Mouse (Mus musculus): ENCODE measurements around the gene Smyd3. TPM values are rescaled to one million over a fixed set of nuclear protein-coding genes. Genes with fewer than 3 reads are reported as not detected.

Gene Smyd3
- total and polyA plus RNA-seq, 3 experiments = 3.5 to 19.4 (median 17.1) TPM

DNA sequence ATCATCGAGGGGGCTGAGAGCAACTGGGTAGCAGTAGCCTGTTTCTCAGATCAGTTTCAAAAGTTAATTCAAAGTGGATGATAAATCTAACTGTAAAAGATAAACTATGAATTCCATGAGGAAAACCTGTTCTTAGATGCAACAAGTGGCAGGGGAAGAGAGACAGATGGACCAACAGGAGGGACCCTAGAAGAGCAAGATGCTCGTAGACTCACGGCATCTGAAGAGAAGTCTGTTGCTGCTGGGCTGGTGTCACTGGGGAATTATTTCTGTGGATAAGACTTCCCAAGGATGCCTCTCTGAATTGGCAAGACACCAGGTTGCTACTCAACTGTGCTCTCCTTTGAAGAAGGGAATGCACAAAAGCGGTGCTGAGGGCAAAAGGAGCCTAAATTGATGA is 333.2 kb downstream of the Smyd3 start:
- no peaks in the 10 kb centered on the region for H3K4me1 ChIP-seq (ENCODE audit: insufficient read depth, low read depth, low read length)
- no peak for ATAC-seq (ENCODE audit: extremely low read depth, insufficient number of reproducible peaks, low FRiP score, poor library complexity, severe bottlenecking)
- H3K4me3 ChIP-seq (ENCODE audit: low read depth, low read length) = no peak overlapping the region
- DNase-seq (ENCODE audit: low spot score) = no peak
- no peaks in the 10 kb centered on the region for H3K9me3 ChIP-seq (replicated peaks)
- no peaks in the 10 kb centered on the region for H3K27me3 ChIP-seq (ENCODE audit: insufficient read depth, low read length)
- no peaks in the 10 kb centered on the region for H3K36me3 ChIP-seq (replicated peaks)
- no peak for TF ChIP-seq GATA1 (IDR thresholded peaks at IDR 0.05; ENCODE audit: borderline replicate concordance, low read length)
- TF ChIP-seq POLR2AphosphoS5 (IDR thresholded peaks at IDR 0.05; ENCODE audit: insufficient replicate concordance, low read depth, low read length) = no peak
- no peak for TF ChIP-seq CTCF (IDR thresholded peaks at IDR 0.05; ENCODE audit: low read depth, low read length)
- TF ChIP-seq TAL1 (conservative IDR thresholded peaks at IDR 0.05; ENCODE audit: low read depth, low read length) = no peak
- no peak for TF ChIP-seq GATA2 (IDR thresholded peaks at IDR 0.05; ENCODE audit: borderline replicate concordance, low read depth, low read length)

DNA sequence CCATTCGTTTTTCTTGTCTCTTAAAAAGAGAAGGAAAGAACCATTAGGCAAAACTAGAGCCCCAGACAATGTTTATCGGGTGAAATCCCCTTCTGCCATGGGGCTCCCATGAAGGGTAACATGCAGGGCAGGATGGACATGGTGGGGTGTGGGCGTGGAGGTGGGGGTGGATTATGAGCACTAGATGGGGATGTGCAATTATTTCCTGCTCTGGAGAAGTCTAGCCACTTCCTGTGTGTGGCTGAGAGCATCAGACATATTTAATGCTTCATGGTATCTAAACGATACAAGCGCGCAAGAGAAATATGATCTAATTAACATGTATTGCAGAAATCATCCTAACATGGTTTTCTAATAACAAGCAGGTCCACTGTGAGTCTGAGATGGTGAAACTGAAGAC is 334.3 kb downstream of the Smyd3 start:
- Histone ChIP-seq H3K27me3 (ENCODE audit: insufficient read depth, low read length) (no peaks in the 10 kb centered on the region), H3K4me1 (ENCODE audit: insufficient read depth, low read depth, low read length) (no peaks in the 10 kb centered on the region), H3K4me3 (ENCODE audit: low read depth, low read length) (no peak overlapping the region), H3K9me3 (replicated peaks) (no peaks in the 10 kb centered on the region), H3K36me3 (replicated peaks) (no peaks in the 10 kb centered on the region)
- no peak for TF ChIP-seq TAL1 (conservative IDR thresholded peaks at IDR 0.05; ENCODE audit: low read depth, low read length)
- DNase-seq (ENCODE audit: low spot score) (no peak), ATAC-seq (ENCODE audit: extremely low read depth, insufficient number of reproducible peaks, low FRiP score, poor library complexity, severe bottlenecking) (no peak)

DNA sequence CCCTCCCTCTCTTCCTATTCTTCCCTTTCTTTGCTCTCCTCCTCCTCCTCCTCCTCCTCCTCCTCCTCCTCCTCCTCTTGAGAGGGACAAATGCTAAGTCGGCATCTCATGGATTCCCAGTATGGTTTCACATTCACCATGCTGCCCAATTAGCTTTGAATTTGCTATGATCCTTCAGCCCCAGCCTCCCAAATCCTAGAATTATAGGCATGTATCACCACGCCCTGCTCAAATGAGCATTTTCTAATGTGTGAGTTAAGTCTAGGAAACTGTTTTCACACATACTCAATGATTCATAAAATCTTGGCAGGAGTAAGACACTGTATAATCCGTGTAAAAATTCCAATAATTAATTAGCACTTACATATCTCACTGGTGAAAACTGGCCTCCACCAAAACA is 337.3 kb downstream of the Smyd3 start:
- no peaks in the 10 kb centered on the region for H3K27me3 ChIP-seq (ENCODE audit: insufficient read depth, low read length)
- H3K4me1 ChIP-seq (ENCODE audit: insufficient read depth, low read depth, low read length) = no peaks in the 10 kb centered on the region
- no peaks in the 10 kb centered on the region for H3K36me3 ChIP-seq (replicated peaks)
- ATAC-seq (ENCODE audit: extremely low read depth, insufficient number of reproducible peaks, low FRiP score, poor library complexity, severe bottlenecking) = no peak
- H3K4me3 ChIP-seq (ENCODE audit: low read depth, low read length) = no peak overlapping the region
- no peaks in the 10 kb centered on the region for H3K9me3 ChIP-seq (replicated peaks)
- no peak for DNase-seq (ENCODE audit: low spot score)
- no peak for TF ChIP-seq GATA2 (IDR thresholded peaks at IDR 0.05; ENCODE audit: borderline replicate concordance, low read depth, low read length)
- TF ChIP-seq POLR2AphosphoS5 (IDR thresholded peaks at IDR 0.05; ENCODE audit: insufficient replicate concordance, low read depth, low read length) = no peak
- no peak for TF ChIP-seq GATA1 (IDR thresholded peaks at IDR 0.05; ENCODE audit: borderline replicate concordance, low read length)
- no peak for TF ChIP-seq CTCF (IDR thresholded peaks at IDR 0.05; ENCODE audit: low read depth, low read length)
- TF ChIP-seq TAL1 (conservative IDR thresholded peaks at IDR 0.05; ENCODE audit: low read depth, low read length) = no peak

DNA sequence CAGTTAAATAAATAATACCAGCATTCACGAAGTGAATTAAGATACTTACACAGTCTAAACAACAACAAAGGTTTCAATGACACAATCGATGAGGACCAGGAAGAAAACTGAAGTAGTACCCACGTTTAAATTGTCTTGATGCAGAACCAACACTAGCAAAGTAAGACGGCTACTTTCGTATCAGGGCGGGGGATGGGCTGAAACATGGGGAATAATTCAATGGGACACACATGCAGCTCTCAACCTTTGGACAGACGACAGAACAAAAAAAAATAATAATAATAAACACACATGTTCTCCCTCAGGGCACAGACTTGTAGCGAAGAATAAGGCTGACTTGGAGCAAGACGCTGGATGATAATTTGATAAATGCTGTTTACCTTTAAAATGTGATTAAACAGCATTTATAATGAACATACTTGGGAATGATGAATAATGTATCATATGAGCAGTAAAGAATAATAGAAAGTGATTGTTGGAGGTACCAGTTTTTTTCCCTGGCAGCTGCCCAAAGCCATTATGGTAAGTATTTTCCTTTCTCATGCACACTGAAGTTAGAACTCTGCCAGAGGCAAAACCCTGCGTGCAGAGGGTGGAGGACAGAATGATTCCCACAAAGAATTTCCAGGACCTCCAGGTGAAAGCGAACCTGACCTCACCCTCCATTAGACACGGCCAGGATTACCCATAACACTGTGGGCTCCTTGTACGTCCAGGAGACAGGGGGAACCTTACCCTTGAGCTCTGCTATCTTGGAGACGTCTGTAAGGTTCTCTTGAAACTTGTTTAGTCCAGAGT is 340.8 kb downstream of the Smyd3 start:
- peaks cover 4% of the 10 kb centered on the region for H3K4me1 ChIP-seq (ENCODE audit: insufficient read depth, low read depth, low read length)
- no peak for DNase-seq (ENCODE audit: low spot score)
- TF ChIP-seq GATA1 (IDR thresholded peaks at IDR 0.05; ENCODE audit: borderline replicate concordance, low read length) = no peak
- no peak for TF ChIP-seq TAL1 (conservative IDR thresholded peaks at IDR 0.05; ENCODE audit: low read depth, low read length)
- TF ChIP-seq CTCF (IDR thresholded peaks at IDR 0.05; ENCODE audit: low read depth, low read length) = no peak
- no peak for TF ChIP-seq GATA2 (IDR thresholded peaks at IDR 0.05; ENCODE audit: borderline replicate concordance, low read depth, low read length)
- no peak for TF ChIP-seq POLR2AphosphoS5 (IDR thresholded peaks at IDR 0.05; ENCODE audit: insufficient replicate concordance, low read depth, low read length)
- H3K4me3 ChIP-seq (ENCODE audit: low read depth, low read length) = no peak overlapping the region
- H3K27me3 ChIP-seq (ENCODE audit: insufficient read depth, low read length) = no peaks in the 10 kb centered on the region
- H3K36me3 ChIP-seq (replicated peaks) = no peaks in the 10 kb centered on the region
- no peak for ATAC-seq (ENCODE audit: extremely low read depth, insufficient number of reproducible peaks, low FRiP score, poor library complexity, severe bottlenecking)
- no peaks in the 10 kb centered on the region for H3K9me3 ChIP-seq (replicated peaks)

DNA sequence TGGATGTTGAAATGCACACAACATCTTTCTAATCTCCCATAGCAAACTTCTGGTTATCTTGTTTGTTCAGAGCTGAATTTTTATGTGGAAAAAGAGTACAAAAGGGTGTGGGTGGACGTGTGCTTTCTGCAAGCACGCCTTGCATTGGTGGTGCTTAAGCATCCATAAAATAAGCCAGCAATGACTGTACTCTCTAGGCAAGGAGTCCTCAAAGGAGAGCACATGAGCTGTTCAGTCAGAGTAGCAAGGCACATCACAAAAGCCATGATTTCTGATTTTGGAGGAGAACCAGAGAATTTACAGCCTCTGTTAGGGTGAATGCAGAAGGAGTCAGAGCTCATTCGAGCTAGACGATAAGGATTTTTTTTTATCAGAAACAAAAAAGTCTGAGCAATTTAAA is 343.6 kb downstream of the Smyd3 start:
- H3K9me3 ChIP-seq (replicated peaks) = no peaks in the 10 kb centered on the region

DNA sequence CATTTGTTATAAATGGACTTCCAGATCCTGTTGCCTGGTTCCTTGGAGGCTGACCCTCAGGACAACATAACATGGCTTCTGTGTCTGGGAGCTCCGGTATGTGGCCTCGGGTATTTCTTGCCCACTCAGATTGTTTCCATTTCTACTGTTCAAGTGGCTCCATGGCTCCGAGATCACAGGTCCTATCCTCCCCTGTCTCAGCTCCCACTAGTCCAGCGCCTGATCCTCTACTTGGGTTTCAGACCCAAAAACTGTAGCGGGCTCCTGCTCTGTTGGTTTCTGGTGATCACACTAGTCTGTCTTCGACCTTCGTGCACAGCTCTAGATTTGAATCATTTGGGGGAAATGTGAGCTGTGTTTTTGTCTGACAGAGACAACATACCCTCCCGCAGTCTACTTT is 347.3 kb downstream of the Smyd3 start:
- no peak for DNase-seq (ENCODE audit: low spot score)

More for the DNA sequence above, 343.6 kb downstream of the Smyd3 start:
- no peaks in the 10 kb centered on the region for H3K36me3 ChIP-seq (replicated peaks)
- TF ChIP-seq CTCF (IDR thresholded peaks at IDR 0.05; ENCODE audit: low read depth, low read length) (no peak), GATA2 (IDR thresholded peaks at IDR 0.05; ENCODE audit: borderline replicate concordance, low read depth, low read length) (no peak), GATA1 (IDR thresholded peaks at IDR 0.05; ENCODE audit: borderline replicate concordance, low read length) (no peak), POLR2AphosphoS5 (IDR thresholded peaks at IDR 0.05; ENCODE audit: insufficient replicate concordance, low read depth, low read length) (no peak), TAL1 (conservative IDR thresholded peaks at IDR 0.05; ENCODE audit: low read depth, low read length) (no peak)
- no peak for DNase-seq (ENCODE audit: low spot score)
- no peaks in the 10 kb centered on the region for H3K27me3 ChIP-seq (ENCODE audit: insufficient read depth, low read length)
- H3K4me1 ChIP-seq (ENCODE audit: insufficient read depth, low read depth, low read length) = peaks cover 22% of the 10 kb centered on the region
- H3K4me3 ChIP-seq (ENCODE audit: low read depth, low read length) = no peak overlapping the region
- ATAC-seq (ENCODE audit: extremely low read depth, insufficient number of reproducible peaks, low FRiP score, poor library complexity, severe bottlenecking) = no peak

More for the DNA sequence above, 347.3 kb downstream of the Smyd3 start:
- H3K27me3 ChIP-seq (ENCODE audit: insufficient read depth, low read length) = no peaks in the 10 kb centered on the region
- no peak for ATAC-seq (ENCODE audit: extremely low read depth, insufficient number of reproducible peaks, low FRiP score, poor library complexity, severe bottlenecking)
- no peaks in the 10 kb centered on the region for H3K36me3 ChIP-seq (replicated peaks)
- no peak overlapping the region for H3K4me3 ChIP-seq (ENCODE audit: low read depth, low read length)
- H3K4me1 ChIP-seq (ENCODE audit: insufficient read depth, low read depth, low read length) = peaks cover 41% of the 10 kb centered on the region
- no peaks in the 10 kb centered on the region for H3K9me3 ChIP-seq (replicated peaks)
- TF ChIP-seq POLR2AphosphoS5 (IDR thresholded peaks at IDR 0.05; ENCODE audit: insufficient replicate concordance, low read depth, low read length) = no peak
- TF ChIP-seq TAL1 (conservative IDR thresholded peaks at IDR 0.05; ENCODE audit: low read depth, low read length) = no peak
- no peak for TF ChIP-seq CTCF (IDR thresholded peaks at IDR 0.05; ENCODE audit: low read depth, low read length)
- TF ChIP-seq GATA1 (IDR thresholded peaks at IDR 0.05; ENCODE audit: borderline replicate concordance, low read length) = no peak
- no peak for TF ChIP-seq GATA2 (IDR thresholded peaks at IDR 0.05; ENCODE audit: borderline replicate concordance, low read depth, low read length)

All from G1E (cell line).